Comparison of ENCODE assay signal across 7 mouse cellular contexts in the genomic region with DNA sequence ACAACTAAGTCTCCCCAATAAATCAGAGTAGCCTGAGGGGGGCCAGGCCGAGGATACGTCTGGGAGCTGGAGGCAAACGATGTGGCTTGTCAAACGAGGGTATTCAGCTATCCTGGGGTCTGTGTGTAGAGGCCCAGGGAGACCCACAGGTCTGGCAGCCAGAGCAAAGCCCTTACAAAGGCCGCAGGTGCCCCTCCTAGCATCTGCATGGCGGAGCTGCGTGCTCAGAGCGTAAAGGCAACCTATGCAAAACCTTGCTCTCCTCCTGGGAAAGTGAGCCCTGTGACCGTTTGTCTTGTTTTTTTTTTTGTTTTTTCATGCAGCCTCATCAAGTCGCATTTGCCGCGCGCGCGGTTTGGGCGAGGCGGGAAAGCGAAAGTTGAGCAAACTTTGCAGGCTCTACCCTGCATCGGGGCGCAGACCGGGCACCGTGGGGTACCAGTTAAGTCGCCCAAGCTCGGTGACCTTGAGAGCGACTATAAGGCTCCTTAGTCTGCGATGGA. TPM values are rescaled to one million over a fixed set of nuclear protein-coding genes. Genes with fewer than 3 reads are reported as not detected.
A peak's percentile ranks its signal among the peaks of the same experiment; 100 is the strongest.
DNase-seq lines count a peak whose midpoint lies in the region; ATAC-seq and TF ChIP-seq lines count a peak whose summit lies in the region.

No protein-coding gene starts in this region.

- peaks cover 38% of the 10 kb centered on the region for H3K36me3 ChIP-seq in C2C12 (ENCODE audit: control insufficient read depth, insufficient read depth)
- H3K36me3 ChIP-seq in hindbrain, embryonic 15.5 days: peaks cover 6% of the 10 kb centered on the region
- peaks cover 16% of the 10 kb centered on the region for H3K36me3 ChIP-seq in liver, postnatal 0 days (replicated peaks; ENCODE audit: insufficient read depth, low read length)

- no peaks in the 10 kb centered on the region for H3K27me3 ChIP-seq in C2C12 (ENCODE audit: control insufficient read depth, insufficient read depth, insufficient read length)
- no peaks in the 10 kb centered on the region for H3K27me3 ChIP-seq in hindbrain, embryonic 15.5 days
- no peaks in the 10 kb centered on the region for H3K27me3 ChIP-seq in liver, postnatal 0 days (ENCODE audit: insufficient read depth, low read length)

- H3K4me1 ChIP-seq in hindbrain, embryonic 15.5 days (replicated peaks): peaks cover 32% of the 10 kb centered on the region
- H3K4me1 ChIP-seq in liver, postnatal 0 days (ENCODE audit: insufficient read depth): peaks cover 16% of the 10 kb centered on the region

- H3K4me2 ChIP-seq in hindbrain, embryonic 15.5 days: peak overlapping the region; percentile 84
- H3K4me2 ChIP-seq in liver, postnatal 0 days (ENCODE audit: low read depth, low read length): peak overlapping the region; percentile 91

- H3ac ChIP-seq in C2C12 (ENCODE audit: control insufficient read depth, insufficient read length, low read depth): peak overlapping the region; percentile 90

- WGBS in hindbrain, embryonic 15.5 days: under 1% methylated on average over 26 of the region's 26 CpGs
- under 1% methylated on average over 26 of the region's 26 CpGs for WGBS in liver, postnatal 0 days (ENCODE audit: insufficient replicate concordance)

- H3K9me3 ChIP-seq in hindbrain, embryonic 15.5 days: no peaks in the 10 kb centered on the region
- H3K9me3 ChIP-seq in liver, postnatal 0 days (ENCODE audit: low read length): no peaks in the 10 kb centered on the region

- ATAC-seq in hindbrain, embryonic 15.5 days (ENCODE audit: low FRiP score, low read depth): no peak
- peak; percentile 41 for ATAC-seq in liver, postnatal 0 days

- peaks cover 42% of the 10 kb centered on the region for H3K79me3 ChIP-seq in C2C12 (ENCODE audit: low read depth)

- peak overlapping the region; percentile 89 for H3K9ac ChIP-seq in hindbrain, embryonic 15.5 days
- H3K9ac ChIP-seq in liver, postnatal 0 days (replicated peaks): peak overlapping the region; percentile 89

- H3K4me3 ChIP-seq in C2C12 (ENCODE audit: insufficient read depth, poor library complexity, severe bottlenecking): peak overlapping the region; percentile 89
- peak overlapping the region; percentile 67 for H3K4me3 ChIP-seq in hindbrain, embryonic 15.5 days
- peak overlapping the region; percentile 80 for H3K4me3 ChIP-seq in liver, postnatal 0 days (ENCODE audit: low read depth, low read length)

- peaks cover 55% of the 10 kb centered on the region for H3K79me2 ChIP-seq in C2C12 (ENCODE audit: control insufficient read depth, insufficient read depth)

- DNase-seq in 3T3-L1 (ENCODE audit: low read depth, low spot score): peak; percentile 71
- peak; percentile 74 for DNase-seq in embryo, embryonic 9.5 days (ENCODE audit: extremely low spot score)
- peak; percentile 75 for DNase-seq in liver, postnatal 0 days
- DNase-seq in spleen, postnatal 36 days (ENCODE audit: low spot score in 2 of 2): peak; percentile 47 to 67
- DNase-seq in right cerebral cortex, postnatal 14 days: no peak

- H3K27ac ChIP-seq in hindbrain, embryonic 15.5 days (replicated peaks): peak overlapping the region; percentile 98
- H3K27ac ChIP-seq in liver, postnatal 0 days (ENCODE audit: low read depth): peak overlapping the region; percentile 98

- TF ChIP-seq EP300 in liver, postnatal 0 days (IDR thresholded peaks at IDR 0.05; ENCODE audit: low read depth): no peak

- TF ChIP-seq CTCF in C2C12 (IDR thresholded peaks at IDR 0.05; ENCODE audit: control insufficient read depth, insufficient read depth, insufficient read length): no peak
- no peak for TF ChIP-seq CTCF in liver, postnatal 0 days (IDR thresholded peaks at IDR 0.05; ENCODE audit: low read depth)

TF ChIP-seq in C2C12, 6 proteins besides CTCF, POLR2A, EP300 and RAD21:
- TF ChIP-seq USF1 (IDR thresholded peaks at IDR 0.05; ENCODE audit: low read depth) (no peak), MAX (IDR thresholded peaks at IDR 0.05) (peak; percentile 10), MYOD1 (IDR thresholded peaks at IDR 0.05; ENCODE audit: control insufficient read depth, insufficient read length, low read depth) (no peak), FOSL1 (IDR thresholded peaks at IDR 0.05; ENCODE audit: insufficient read depth, low read length, poor library complexity, severe bottlenecking) (no peak), MYOG (IDR thresholded peaks at IDR 0.05; ENCODE audit: control insufficient read depth, extremely low read depth, insufficient read length) (no peak), CEBPB (IDR thresholded peaks at IDR 0.05; ENCODE audit: low read depth) (no peak)

RNA-seq across cellular contexts. Expression of gene Srsf3, which starts 0.6 kb away (rescaled TPM):
- 235 TPM for polyA plus RNA-seq in C2C12 (2012; fragmentation: generic; extraction: Trizol)
- 411 and 428 TPM in 2 replicates for polyA plus RNA-seq in hindbrain, embryonic 15.5 days (2015; fragmentation: Nextera tagmentation; extraction: Ambion mirVana)
- polyA plus RNA-seq in liver, postnatal 0 days (2015; fragmentation: Nextera tagmentation; extraction: Ambion mirVana): 163 and 166 TPM in 2 replicates

RNA-seq across cellular contexts. Expression of gene Stk38, which starts 24.0 kb away (rescaled TPM):
- polyA plus RNA-seq in C2C12 (2012; fragmentation: generic; extraction: Trizol): 19.2 TPM
- 83.0 and 88.0 TPM in 2 replicates for polyA plus RNA-seq in hindbrain, embryonic 15.5 days (2015; fragmentation: Nextera tagmentation; extraction: Ambion mirVana)
- 32.6 and 34.5 TPM in 2 replicates for polyA plus RNA-seq in liver, postnatal 0 days (2015; fragmentation: Nextera tagmentation; extraction: Ambion mirVana)

RNA-seq across cellular contexts. Expression of gene Cdkn1a, which starts 59.0 kb away (rescaled TPM):
- polyA plus RNA-seq in C2C12 (2012; fragmentation: generic; extraction: Trizol): 236 TPM
- 109 and 115 TPM in 2 replicates for polyA plus RNA-seq in hindbrain, embryonic 15.5 days (2015; fragmentation: Nextera tagmentation; extraction: Ambion mirVana)
- polyA plus RNA-seq in liver, postnatal 0 days (2015; fragmentation: Nextera tagmentation; extraction: Ambion mirVana): 42.4 and 58.1 TPM in 2 replicates
